Mouse (Mus musculus): ENCODE measurements around the gene Ugt2b35. TPM values are rescaled to one million over a fixed set of nuclear protein-coding genes. Genes with fewer than 3 reads are reported as not detected.

Ugt2b35 gene
- 0.40 TPM for polyA plus RNA-seq (2014; fragmentation: Illumina TruSeq; extraction: RNeasy Lipid Tissue Mini Kit (QIAGEN cat#74804); ENCODE audit: low read depth, low replicate concordance)

DNA sequence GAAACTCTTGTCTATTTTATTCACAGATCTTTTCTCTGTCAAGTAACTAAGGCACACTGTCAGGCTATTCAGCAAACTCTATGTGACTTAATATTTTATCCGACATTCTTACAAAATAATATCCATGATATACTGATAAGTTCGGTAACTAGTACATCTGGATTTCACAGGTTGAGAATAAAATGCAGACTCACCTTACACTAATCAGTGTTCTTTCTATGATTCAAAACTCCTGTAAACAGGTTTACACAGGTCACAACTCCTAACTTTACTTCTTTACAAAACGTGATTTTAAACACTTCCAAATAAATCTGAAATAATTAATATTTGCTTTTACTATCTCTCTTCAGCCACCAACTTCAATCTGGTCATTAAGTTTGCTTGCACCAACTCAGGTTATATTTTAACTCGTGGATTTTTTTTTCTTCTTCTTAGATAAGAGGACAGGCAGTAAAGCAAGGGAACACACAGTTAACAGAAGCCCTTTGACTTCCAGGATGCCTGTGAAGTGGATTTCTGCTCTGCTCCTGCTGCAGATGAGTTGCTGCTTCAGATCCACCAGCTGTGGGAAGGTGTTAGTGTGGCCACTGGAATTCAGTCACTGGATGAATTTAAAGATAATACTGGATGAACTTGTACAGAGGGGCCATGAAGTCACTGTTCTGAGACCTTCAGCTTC, at the start of gene Ugt2b35:
Ugt2b35 (plus strand) TSS at position 466 of the 679 bp plus-strand sequence.

Other genes starting within 250 kb of the Ugt2b35 start
- gene Ythdc1, start 196.6 kb upstream of the Ugt2b35 start, polyA plus RNA-seq (2014; fragmentation: Illumina TruSeq; extraction: RNeasy Lipid Tissue Mini Kit (QIAGEN cat#74804); ENCODE audit: low read depth, low replicate concordance), result 138 TPM
- gene Ugt2b34, start 93.9 kb upstream of the Ugt2b35 start, polyA plus RNA-seq (2014; fragmentation: Illumina TruSeq; extraction: RNeasy Lipid Tissue Mini Kit (QIAGEN cat#74804); ENCODE audit: low read depth, low replicate concordance), result 240 TPM
- 0.32 TPM for gene Ugt2b1, start 74.3 kb upstream of the Ugt2b35 start, polyA plus RNA-seq (2014; fragmentation: Illumina TruSeq; extraction: RNeasy Lipid Tissue Mini Kit (QIAGEN cat#74804); ENCODE audit: low read depth, low replicate concordance)
- 0.24 TPM for gene Ugt2b36, start 91.7 kb downstream of the Ugt2b35 start, polyA plus RNA-seq (2014; fragmentation: Illumina TruSeq; extraction: RNeasy Lipid Tissue Mini Kit (QIAGEN cat#74804); ENCODE audit: low read depth, low replicate concordance)
- 3.8 TPM for gene Ugt2b5, start 139.5 kb downstream of the Ugt2b35 start, polyA plus RNA-seq (2014; fragmentation: Illumina TruSeq; extraction: RNeasy Lipid Tissue Mini Kit (QIAGEN cat#74804); ENCODE audit: low read depth, low replicate concordance)